Mouse (Mus musculus) embryonic facial prominence, embryonic 15.5 days (tissue): ENCODE data around the gene Mast4. TPM values are rescaled to one million over a fixed set of nuclear protein-coding genes. Genes with fewer than 3 reads are reported as not detected.

Source experiments
- ATAC-seq: fragments of 200-750 bp; cut with Nextera tagmentation; 2 replicates; pipeline ENCODE4 v1.8.0; 2017; ENCODE audit warnings: low read depth, moderate TSS enrichment; ENCODE audit not compliant: insufficient number of reproducible peaks, low FRiP score, low TSS enrichment
- H3K27ac ChIP-seq: fragments of 300-500 bp; sonication (generic); replicated peaks from 2 replicates; pipeline ENCODE4 v1.5.1; 2015; ENCODE audit warnings: mild to moderate bottlenecking, inconsistent platforms
- H3K27me3 ChIP-seq: fragments of 300-500 bp; sonication (generic); 2 replicates; pipeline ENCODE4 v1.6.1; 2015; ENCODE audit warnings: inconsistent platforms
- H3K36me3 ChIP-seq: fragments of 300-500 bp; sonication (generic); 2 replicates; pipeline ENCODE4 v1.6.1; 2015; ENCODE audit warnings: mild to moderate bottlenecking, inconsistent platforms
- H3K4me1 ChIP-seq: fragments of 300-500 bp; sonication (generic); 2 replicates; pipeline ENCODE4 v1.6.1; 2015; ENCODE audit warnings: inconsistent platforms
- H3K4me2 ChIP-seq: fragments of 300-500 bp; sonication (generic); replicated peaks from 2 replicates; pipeline ENCODE4 v1.6.1; 2015; ENCODE audit warnings: mild to moderate bottlenecking, inconsistent platforms
- H3K4me3 ChIP-seq: fragments of 300-500 bp; sonication (generic); replicated peaks from 2 replicates; pipeline ENCODE4 v1.5.1; 2015; ENCODE audit warnings: mild to moderate bottlenecking, inconsistent platforms
- H3K9ac ChIP-seq: fragments of 300-500 bp; sonication (generic); 2 replicates; pipeline ENCODE4 v1.6.1; 2015; ENCODE audit warnings: inconsistent platforms
- H3K9me3 ChIP-seq: fragments of 300-500 bp; sonication (generic); replicated peaks from 2 replicates; pipeline ENCODE4 v1.6.1; 2016; ENCODE audit warnings: inconsistent platforms
- WGBS: fragments of 180-500 bp; shearing (Covaris S2); methylation state at CpG from one replicate; pipeline ENCODE4 v1.1.7; 2015; 5-methylcytosine and 5-hydroxymethylcytosine counted together
- polyA plus RNA-seq: library from polyadenylated mRNA; unstranded; fragments of >200 nt; fragmentation: Nextera tagmentation; extraction: Ambion mirVana; gene quantifications from 2 replicates; pipeline ENCODE4 v1.2.1, GENCODE M21; 2015

The Mast4 gene
- polyA plus RNA-seq, 1 experiment from 2014 or later: 30.2 TPM

DNA sequence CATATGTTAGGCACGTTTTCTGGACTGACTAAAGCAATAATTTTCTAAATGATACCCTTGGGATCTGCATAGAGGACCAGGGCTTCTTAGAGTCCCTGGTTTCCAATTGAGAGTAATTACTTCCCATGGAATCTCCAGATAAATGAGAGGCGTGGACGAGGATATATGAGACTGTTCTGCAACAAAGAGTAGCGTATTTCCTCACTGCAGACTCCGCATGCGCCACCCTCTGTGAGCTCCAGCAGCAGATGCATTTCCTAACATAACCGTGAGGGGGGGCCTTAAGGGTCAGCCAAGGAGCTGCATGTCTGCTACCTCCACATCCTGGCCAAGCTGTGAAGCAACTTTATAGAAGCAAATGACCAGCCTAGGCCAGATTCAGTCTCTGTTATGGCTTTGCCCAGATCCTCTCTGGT is 559.5 kb downstream of the Mast4 start:
- H3K9me3 ChIP-seq: no peaks in the 10 kb centered on the region
- H3K4me1 ChIP-seq: peaks cover 9% of the 10 kb centered on the region; the same call in 1 of the 2 replicates
- H3K4me3 ChIP-seq: no peak overlapping the region
- 0 out of 2 replicates have a peak overlapping the region, but pooled peaks have one; percentile 21 for H3K4me2 ChIP-seq
- no peaks in the 10 kb centered on the region for H3K27me3 ChIP-seq
- H3K27ac ChIP-seq: peak overlapping the region; percentile 68
- no peak overlapping the region for H3K9ac ChIP-seq
- 29% methylated on average over 7 of the region's 7 CpGs for WGBS
- peak; percentile 82 for ATAC-seq
- 0 out of 2 replicates have a peak, but pooled peaks cover 8% of the 10 kb centered on the region for H3K36me3 ChIP-seq

DNA sequence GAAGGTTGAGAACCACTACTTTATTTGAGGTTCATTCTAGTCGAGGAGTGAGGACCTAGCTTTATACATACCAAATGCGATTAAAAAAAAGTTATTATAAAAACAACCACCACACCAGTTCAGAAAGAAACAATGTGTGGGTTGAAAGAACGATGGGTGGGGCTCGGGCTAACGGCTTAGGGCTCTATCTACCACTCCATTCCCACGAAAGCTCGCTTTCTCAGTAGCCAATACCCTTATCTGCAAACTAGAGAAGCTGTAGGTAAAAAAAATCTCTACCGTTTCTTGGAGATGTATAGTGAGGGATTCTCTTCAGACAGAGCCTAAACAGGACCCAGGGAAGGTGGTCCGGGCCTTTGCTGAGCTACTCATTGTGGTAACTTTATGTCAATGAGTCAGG is 561.1 kb downstream of the Mast4 start:
- no peak overlapping the region for H3K27ac ChIP-seq
- H3K4me2 ChIP-seq: no peak overlapping the region
- H3K4me1 ChIP-seq: peaks cover 9% of the 10 kb centered on the region; the same call in 1 of the 2 replicates
- no peak for ATAC-seq
- no peaks in the 10 kb centered on the region for H3K9me3 ChIP-seq
- no peak overlapping the region for H3K4me3 ChIP-seq
- H3K27me3 ChIP-seq: no peaks in the 10 kb centered on the region
- 0 out of 2 replicates have a peak, but pooled peaks cover 8% of the 10 kb centered on the region for H3K36me3 ChIP-seq
- no peak overlapping the region for H3K9ac ChIP-seq
- 83% methylated on average over 9 of the region's 9 CpGs for WGBS

DNA sequence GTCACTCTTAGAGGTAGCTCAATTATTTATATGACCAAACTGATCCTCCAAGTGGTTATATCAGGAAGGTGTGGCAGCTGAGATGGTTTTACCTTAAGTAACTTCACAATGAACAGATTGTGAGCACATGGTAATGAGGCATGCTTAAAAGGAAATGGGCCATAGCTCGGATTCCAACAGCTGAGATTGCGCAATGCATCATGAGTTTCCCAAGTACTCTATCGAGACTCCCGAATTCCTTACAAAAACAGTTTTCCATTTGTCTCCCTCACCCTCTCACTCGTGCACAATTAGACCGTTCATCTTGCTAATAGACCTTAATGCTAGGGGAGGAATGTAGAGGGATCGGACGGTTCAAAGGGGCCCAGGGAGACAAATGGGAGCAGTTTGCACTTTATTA is 564.1 kb downstream of the Mast4 start:
- ATAC-seq: no peak
- WGBS: 55% methylated on average over 8 of the region's 8 CpGs
- no peak overlapping the region for H3K4me3 ChIP-seq
- no peak overlapping the region for H3K27ac ChIP-seq
- H3K4me2 ChIP-seq: no peak overlapping the region
- H3K4me1 ChIP-seq: peaks cover 9% of the 10 kb centered on the region; the same call in 1 of the 2 replicates
- H3K9me3 ChIP-seq: no peaks in the 10 kb centered on the region
- peaks cover 13% of the 10 kb centered on the region; the same call in 1 of the 2 replicates for H3K36me3 ChIP-seq
- no peaks in the 10 kb centered on the region for H3K27me3 ChIP-seq
- no peak overlapping the region for H3K9ac ChIP-seq

DNA sequence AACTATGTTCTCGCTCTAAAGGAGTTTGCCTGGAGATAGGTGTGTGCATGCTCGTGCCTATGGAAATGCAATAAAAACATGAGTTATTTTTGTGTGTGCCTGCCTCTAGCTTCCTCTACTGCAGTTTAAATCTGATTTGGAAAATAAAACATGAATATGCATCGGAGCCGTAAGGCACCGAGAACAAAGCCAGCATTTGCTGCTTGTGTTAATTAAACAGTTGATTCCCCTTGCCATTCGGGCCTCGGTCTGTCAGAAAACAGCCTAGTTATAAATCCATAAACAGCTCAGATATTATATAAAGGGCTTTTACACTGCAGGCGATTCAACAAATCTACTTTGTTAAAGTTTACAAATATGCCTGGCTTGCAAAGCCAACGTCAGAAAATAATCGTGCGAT is 565.8 kb downstream of the Mast4 start:
- WGBS: 83% methylated on average over 11 of the region's 11 CpGs
- H3K9me3 ChIP-seq: no peaks in the 10 kb centered on the region
- H3K9ac ChIP-seq: no peak overlapping the region
- ATAC-seq: no peak
- no peak overlapping the region for H3K4me3 ChIP-seq
- no peaks in the 10 kb centered on the region for H3K27me3 ChIP-seq
- no peak overlapping the region for H3K4me2 ChIP-seq
- no peak overlapping the region for H3K27ac ChIP-seq
- H3K36me3 ChIP-seq: peaks cover 13% of the 10 kb centered on the region; the same call in 1 of the 2 replicates
- no peaks in the 10 kb centered on the region for H3K4me1 ChIP-seq

DNA sequence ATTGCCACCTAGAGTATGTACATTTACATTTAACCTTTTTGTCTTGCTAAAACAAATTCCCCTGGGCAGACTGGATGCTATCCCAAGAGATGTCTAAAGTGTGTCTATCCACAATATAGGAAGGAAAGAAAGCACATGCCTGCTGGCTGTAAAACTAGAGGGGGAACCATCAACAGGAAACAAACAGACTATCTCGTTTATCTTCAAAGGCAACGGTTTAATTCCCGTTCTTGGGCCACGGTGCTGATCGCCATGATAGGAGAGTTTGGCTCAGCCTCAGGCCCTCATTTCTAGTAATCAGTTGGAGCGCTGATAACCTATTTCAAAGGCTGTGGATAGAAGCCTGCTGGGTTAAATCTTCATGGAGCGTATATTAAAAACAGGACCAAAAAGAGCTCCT is 567.2 kb downstream of the Mast4 start:
- Histone ChIP-seq H3K4me1 (no peaks in the 10 kb centered on the region), H3K36me3 (peaks cover 13% of the 10 kb centered on the region; the same call in 1 of the 2 replicates)
- ATAC-seq: no peak

DNA sequence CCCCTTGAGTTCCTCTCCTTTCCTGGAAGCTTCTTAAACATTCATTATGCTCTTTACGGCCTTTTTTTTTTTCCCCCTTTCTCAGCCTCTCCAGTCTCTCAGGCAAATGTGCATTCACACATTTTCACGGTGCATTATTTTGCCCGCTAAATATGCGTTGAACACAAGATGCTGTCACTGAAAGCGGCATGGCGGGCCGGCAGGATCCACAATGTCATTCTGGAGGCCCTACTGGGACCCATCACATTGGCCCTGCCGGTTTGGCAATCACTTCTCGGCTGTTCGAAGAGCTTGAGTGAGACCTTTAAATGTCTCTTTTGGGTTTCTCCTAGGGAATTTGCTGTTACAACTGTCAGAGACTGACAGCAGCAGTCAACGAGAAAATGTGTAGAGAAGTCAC is 569.1 kb downstream of the Mast4 start:
- 75% methylated on average over 11 of the region's 11 CpGs for WGBS
- Histone ChIP-seq H3K4me1 (no peaks in the 10 kb centered on the region), H3K9ac (no peak overlapping the region), H3K9me3 (no peaks in the 10 kb centered on the region), H3K4me3 (no peak overlapping the region), H3K27me3 (no peaks in the 10 kb centered on the region), H3K36me3 (peaks cover 14% of the 10 kb centered on the region), H3K4me2 (no peak overlapping the region), H3K27ac (no peak overlapping the region)
- ATAC-seq: no peak

More for the DNA sequence above, 567.2 kb downstream of the Mast4 start:
- Histone ChIP-seq H3K9ac (no peak overlapping the region), H3K9me3 (no peaks in the 10 kb centered on the region), H3K27ac (no peak overlapping the region), H3K4me3 (no peak overlapping the region), H3K4me2 (no peak overlapping the region), H3K27me3 (no peaks in the 10 kb centered on the region)
- WGBS: 61% methylated on average over 7 of the region's 7 CpGs

DNA sequence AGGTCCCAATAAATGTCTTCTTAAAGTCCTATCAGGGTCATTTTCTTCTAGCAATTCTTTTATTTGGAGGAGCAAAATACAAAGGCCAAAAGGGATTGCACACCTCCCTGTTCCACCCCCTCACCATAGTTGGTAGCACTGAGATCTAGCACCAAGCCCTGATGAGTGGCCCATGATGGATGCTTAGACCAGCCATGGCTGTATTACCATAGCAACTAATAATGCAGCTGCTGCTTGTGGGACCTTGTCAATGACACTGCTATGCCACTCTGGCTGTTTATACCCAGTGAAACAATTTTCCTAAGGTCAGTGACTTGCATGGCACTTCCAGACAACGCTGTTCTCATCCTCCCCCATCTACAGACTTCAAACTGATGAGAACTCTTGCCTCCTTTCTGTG is 570.1 kb downstream of the Mast4 start:
- H3K27ac ChIP-seq: no peak overlapping the region
- WGBS: 90% methylated on average over 1 of the region's 1 CpGs
- H3K36me3 ChIP-seq: peaks cover 16% of the 10 kb centered on the region
- H3K9ac ChIP-seq: no peak overlapping the region
- H3K9me3 ChIP-seq: no peaks in the 10 kb centered on the region
- no peak overlapping the region for H3K4me3 ChIP-seq
- H3K4me1 ChIP-seq: no peaks in the 10 kb centered on the region
- no peak overlapping the region for H3K4me2 ChIP-seq
- H3K27me3 ChIP-seq: no peaks in the 10 kb centered on the region
- ATAC-seq: no peak

DNA sequence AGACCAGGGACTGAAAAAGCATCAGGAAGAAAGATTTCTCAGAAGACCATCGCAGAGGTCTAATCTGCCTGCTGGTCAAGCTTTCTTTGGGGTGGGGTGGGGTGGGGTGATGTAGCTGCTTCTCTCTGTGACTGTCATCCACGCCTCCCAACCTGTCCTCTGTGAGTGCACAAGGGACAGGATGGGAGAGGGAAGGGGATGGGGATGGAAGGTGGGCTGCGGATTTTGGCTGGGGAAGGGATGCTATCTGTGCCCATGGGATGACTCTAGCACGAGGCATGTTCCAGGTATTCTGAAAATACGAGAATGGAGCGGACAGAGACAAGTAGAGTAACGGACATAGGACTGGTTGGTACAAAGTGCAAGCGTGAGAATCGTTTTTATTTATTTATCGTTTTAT is 572.1 kb downstream of the Mast4 start:
- Histone ChIP-seq H3K36me3 (peaks cover 27% of the 10 kb centered on the region), H3K4me1 (no peaks in the 10 kb centered on the region), H3K4me3 (no peak overlapping the region), H3K4me2 (no peak overlapping the region), H3K27ac (no peak overlapping the region), H3K9me3 (no peaks in the 10 kb centered on the region), H3K9ac (no peak overlapping the region), H3K27me3 (no peaks in the 10 kb centered on the region)
- WGBS: 90% methylated on average over 10 of the region's 10 CpGs
- no peak for ATAC-seq

DNA sequence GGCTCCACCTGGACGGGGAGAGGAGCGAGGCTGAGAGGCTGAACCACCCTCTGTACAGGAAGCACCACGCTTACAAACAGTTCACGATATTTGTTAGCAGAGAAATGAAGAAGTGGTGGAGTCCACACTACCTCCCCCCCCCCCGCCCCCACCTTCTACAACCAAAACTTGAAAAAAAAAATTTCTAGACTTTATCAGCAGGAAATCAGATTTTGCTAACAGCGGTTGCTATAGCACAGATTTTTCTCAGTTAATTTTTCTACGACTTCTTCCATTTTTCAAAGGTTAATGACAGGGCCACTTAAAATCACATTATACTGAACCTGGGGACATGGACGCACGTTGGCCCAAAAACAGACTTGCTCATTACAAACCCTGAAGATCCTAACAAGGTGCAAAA is 572.9 kb downstream of the Mast4 start:
- Histone ChIP-seq H3K4me3 (no peak overlapping the region), H3K9ac (no peak overlapping the region), H3K36me3 (peaks cover 26% of the 10 kb centered on the region), H3K27ac (no peak overlapping the region), H3K9me3 (no peaks in the 10 kb centered on the region), H3K4me1 (no peaks in the 10 kb centered on the region), H3K4me2 (no peak overlapping the region), H3K27me3 (no peaks in the 10 kb centered on the region)
- 84% methylated on average over 9 of the region's 9 CpGs for WGBS
- no peak for ATAC-seq

DNA sequence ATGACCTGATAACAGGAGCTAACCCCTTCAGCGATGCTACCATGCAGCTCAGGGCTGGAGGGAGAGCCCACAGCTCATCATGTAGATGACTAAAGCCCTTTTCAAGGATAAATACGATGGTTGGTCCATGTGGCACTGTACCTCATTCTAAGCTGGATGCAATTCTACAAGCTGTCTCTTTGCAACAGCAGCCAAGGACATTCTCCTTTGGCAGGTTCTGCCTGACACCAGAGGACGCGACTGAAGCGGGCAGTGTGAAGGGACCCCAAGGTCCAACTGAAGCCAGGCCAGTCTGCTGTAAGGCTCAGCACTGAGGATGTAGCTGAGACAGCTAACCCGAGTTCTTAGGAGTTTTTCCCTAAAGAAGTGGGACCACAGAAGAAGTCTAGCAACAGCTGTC is 576.3 kb downstream of the Mast4 start:
- Histone ChIP-seq H3K27me3 (no peaks in the 10 kb centered on the region), H3K4me2 (no peak overlapping the region), H3K4me1 (peaks cover 8% of the 10 kb centered on the region; the same call in 1 of the 2 replicates), H3K9me3 (no peaks in the 10 kb centered on the region), H3K27ac (no peak overlapping the region), H3K36me3 (peaks cover 27% of the 10 kb centered on the region), H3K9ac (no peak overlapping the region), H3K4me3 (no peak overlapping the region)
- ATAC-seq: no peak
- 91% methylated on average over 6 of the region's 6 CpGs for WGBS

DNA sequence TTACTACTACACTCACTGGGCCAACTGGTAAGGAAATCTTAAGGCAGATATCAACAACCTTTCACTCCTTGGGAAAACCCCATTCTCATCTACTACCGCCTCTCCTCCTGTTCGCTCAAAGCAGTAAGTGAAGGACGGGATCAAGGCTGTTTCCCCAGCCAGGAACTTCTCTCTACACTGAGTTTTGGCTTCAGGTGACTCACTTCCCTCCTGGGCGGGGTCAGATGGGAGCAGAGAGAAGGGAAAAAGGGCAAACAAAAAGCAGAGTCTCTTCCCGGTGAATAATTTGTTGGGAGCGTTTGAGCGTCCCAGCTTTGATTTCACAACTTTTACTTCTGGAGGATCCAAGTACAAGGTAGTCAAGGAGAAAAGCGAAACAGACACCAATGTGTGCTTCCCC is 578.2 kb downstream of the Mast4 start:
- Histone ChIP-seq H3K4me1 (peaks cover 8% of the 10 kb centered on the region; the same call in 1 of the 2 replicates), H3K4me2 (no peak overlapping the region), H3K27ac (no peak overlapping the region), H3K9ac (no peak overlapping the region), H3K36me3 (peaks cover 31% of the 10 kb centered on the region), H3K9me3 (no peaks in the 10 kb centered on the region), H3K4me3 (no peak overlapping the region), H3K27me3 (no peaks in the 10 kb centered on the region)
- WGBS: 86% methylated on average over 8 of the region's 8 CpGs
- ATAC-seq: no peak

DNA sequence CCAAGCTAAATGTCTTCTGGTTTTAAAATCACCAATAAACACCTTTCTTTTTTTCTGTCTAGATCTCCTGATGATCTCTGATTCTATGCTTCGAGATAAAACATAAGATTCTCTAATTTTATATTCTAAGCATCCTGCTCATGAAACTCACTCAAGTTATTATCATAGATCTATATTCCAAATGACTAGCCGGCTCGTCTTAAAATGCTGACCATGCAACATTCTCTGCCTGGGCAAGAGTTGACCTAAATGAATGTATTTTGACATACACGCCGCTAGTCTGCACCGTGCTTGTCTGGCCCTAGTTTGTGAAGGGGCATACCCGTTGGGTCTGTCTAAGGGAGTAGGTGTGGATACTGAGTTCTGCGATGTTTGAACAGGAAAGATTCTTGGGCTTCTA is 579.2 kb downstream of the Mast4 start:
- 92% methylated on average over 8 of the region's 8 CpGs for WGBS
- H3K4me2 ChIP-seq: no peak overlapping the region
- peaks cover 8% of the 10 kb centered on the region; the same call in 1 of the 2 replicates for H3K4me1 ChIP-seq
- no peaks in the 10 kb centered on the region for H3K27me3 ChIP-seq
- H3K27ac ChIP-seq: no peak overlapping the region
- no peaks in the 10 kb centered on the region for H3K9me3 ChIP-seq
- H3K4me3 ChIP-seq: no peak overlapping the region
- H3K9ac ChIP-seq: no peak overlapping the region
- H3K36me3 ChIP-seq: peaks cover 32% of the 10 kb centered on the region
- no peak for ATAC-seq
